In the genomic region with DNA sequence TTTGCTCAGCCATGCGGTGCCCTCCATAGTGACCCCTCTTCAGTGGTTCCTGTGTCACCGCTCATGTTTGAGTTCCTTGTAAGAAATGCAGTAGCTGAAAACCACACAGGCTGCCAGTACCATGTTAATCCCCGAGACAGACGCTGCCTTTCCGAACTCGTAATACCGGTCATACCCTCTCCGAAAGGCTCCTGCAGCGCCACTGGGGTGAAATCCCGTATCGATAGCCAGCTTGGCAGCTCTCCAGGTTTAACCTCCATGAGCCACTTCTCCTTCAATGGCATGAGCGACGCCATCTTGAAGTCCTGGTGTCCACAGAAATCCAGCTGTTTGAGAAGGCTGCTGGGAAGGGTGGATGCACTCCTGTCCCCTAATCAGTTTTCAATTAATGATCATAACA, we compare ENCODE assay signal across 17 mouse cellular contexts. TPM values are rescaled to one million over a fixed set of nuclear protein-coding genes. Genes with fewer than 3 reads are reported as not detected.
DNase-seq lines count a peak whose midpoint lies in the region; ATAC-seq and TF ChIP-seq lines count a peak whose summit lies in the region.
"Had no signal": no experiment of that assay in that cellular context is flagged by ENCODE, and none has a peak within 500 bp of the region (broad histone marks: within the 10 kb centered on the region; RNA-seq: fewer than 3 reads in every experiment).

No protein-coding gene starts in this region.

- DNase-seq in heart, postnatal 14 days, result no peak
- peak; percentile 41 for DNase-seq in lung, embryonic 14.5 days
- no peak for DNase-seq in lung, postnatal 4 days
- DNase-seq in ovary, postnatal 14 days (ENCODE audit: low spot score), result no peak
- DNase-seq: cerebellum, adult 8-10 months; forebrain, postnatal 0 days; kidney, adult 18-20 months; left cerebral cortex, postnatal 4 days; thymus, postnatal 4 days had no signal

- no peaks in the 10 kb centered on the region for H3K27me3 ChIP-seq in heart, embryonic 14.5 days (ENCODE audit: control insufficient read depth, insufficient read depth, low read length)
- no peaks in the 10 kb centered on the region for H3K27me3 ChIP-seq in lung, embryonic 14.5 days (ENCODE audit: insufficient read depth, low read length)
- H3K27me3 ChIP-seq in embryonic facial prominence, embryonic 15.5 days, result no peaks in the 10 kb centered on the region
- H3K27me3 ChIP-seq in myocyte (ENCODE audit: control insufficient read depth, insufficient read depth, insufficient read length), result no peaks in the 10 kb centered on the region
- H3K27me3 ChIP-seq: neural tube, embryonic 13.5 days had no signal

- H3K4me3 ChIP-seq in heart, embryonic 14.5 days (ENCODE audit: control insufficient read depth in 1 of 2, insufficient read depth in 1 of 2, low read depth in 1 of 2, low read length in 2 of 2), result no peak overlapping the region
- H3K4me3 ChIP-seq in lung, embryonic 14.5 days (ENCODE audit: low read depth, low read length), result no peak overlapping the region
- H3K4me3 ChIP-seq in embryonic facial prominence, embryonic 15.5 days (replicated peaks), result no peak overlapping the region
- no peak overlapping the region for H3K4me3 ChIP-seq in myocyte
- H3K4me3 ChIP-seq: neural tube, embryonic 13.5 days had no signal

- H3K9me3 ChIP-seq in heart, embryonic 14.5 days (ENCODE audit: control insufficient read depth, low read length), result no peaks in the 10 kb centered on the region
- H3K9me3 ChIP-seq in lung, embryonic 14.5 days (ENCODE audit: low read depth, low read length), result no peaks in the 10 kb centered on the region
- H3K9me3 ChIP-seq in embryonic facial prominence, embryonic 15.5 days (replicated peaks), result no peaks in the 10 kb centered on the region
- H3K9me3 ChIP-seq: neural tube, embryonic 13.5 days had no signal

- no peaks in the 10 kb centered on the region for H3K36me3 ChIP-seq in heart, embryonic 14.5 days (ENCODE audit: control insufficient read depth, insufficient read depth, low read length)
- H3K36me3 ChIP-seq in lung, embryonic 14.5 days (ENCODE audit: insufficient read depth), result no peaks in the 10 kb centered on the region
- no peaks in the 10 kb centered on the region for H3K36me3 ChIP-seq in embryonic facial prominence, embryonic 15.5 days
- no peaks in the 10 kb centered on the region for H3K36me3 ChIP-seq in myocyte (ENCODE audit: control insufficient read depth, insufficient read depth)
- H3K36me3 ChIP-seq: neural tube, embryonic 13.5 days had no signal

- peak overlapping the region; percentile 39; the same call in 1 of the 2 replicates for H3K9ac ChIP-seq in heart, embryonic 14.5 days (ENCODE audit: low read length)
- no peak overlapping the region for H3K9ac ChIP-seq in lung, embryonic 14.5 days
- H3K9ac ChIP-seq in embryonic facial prominence, embryonic 15.5 days, result no peak overlapping the region
- H3K9ac ChIP-seq: forebrain, postnatal 0 days; liver, embryonic 14.5 days; neural tube, embryonic 13.5 days had no signal

- H3K79me2 ChIP-seq in myocyte (ENCODE audit: control insufficient read depth, insufficient read depth), result no peaks in the 10 kb centered on the region

- peak overlapping the region; percentile 87 for H3K27ac ChIP-seq in heart, embryonic 14.5 days (replicated peaks in 1 of 2; ENCODE audit: control insufficient read depth in 1 of 2, insufficient read depth in 1 of 2, low read depth in 2 of 2, low read length in 2 of 2)
- H3K27ac ChIP-seq in lung, embryonic 14.5 days (ENCODE audit: low read depth), result peak overlapping the region; percentile 12; the same call in 1 of the 2 replicates
- peak overlapping the region; percentile 71 for H3K27ac ChIP-seq in embryonic facial prominence, embryonic 15.5 days (replicated peaks)
- H3K27ac ChIP-seq: liver, embryonic 14.5 days; neural tube, embryonic 13.5 days had no signal

- H3ac ChIP-seq in myocyte (ENCODE audit: control insufficient read depth, insufficient read length), result no peak overlapping the region

- intact Hi-C loops in heart, postnatal 14 days (cut with DNase I), result no loop called here

- H3K4me1 ChIP-seq in heart, embryonic 14.5 days (ENCODE audit: control insufficient read depth in 2 of 2, insufficient read depth in 2 of 2, low read length in 2 of 2), result peaks cover 15 to 18% of the 10 kb centered on the region in 2 experiments
- peaks cover 3% of the 10 kb centered on the region for H3K4me1 ChIP-seq in lung, embryonic 14.5 days (ENCODE audit: insufficient read depth)
- peaks cover 24% of the 10 kb centered on the region for H3K4me1 ChIP-seq in embryonic facial prominence, embryonic 15.5 days
- H3K4me1 ChIP-seq: neural tube, embryonic 13.5 days had no signal

- ATAC-seq in heart, embryonic 14.5 days (ENCODE audit: insufficient number of reproducible peaks, insufficient read depth, low FRiP score, low read depth), result no peak
- ATAC-seq in lung, embryonic 14.5 days (ENCODE audit: insufficient read depth), result no peak
- ATAC-seq in embryonic facial prominence, embryonic 15.5 days (ENCODE audit: insufficient number of reproducible peaks, low FRiP score, low TSS enrichment, low read depth), result no peak
- ATAC-seq in monocyte, adult 5-6 weeks (replicated peaks; ENCODE audit: insufficient number of reproducible peaks, low FRiP score, low TSS enrichment, poor library complexity, severe bottlenecking), result no peak
- ATAC-seq: CD4-positive, CD25-positive, alpha-beta regulatory T cell, adult 4 months; forebrain, postnatal 0 days; midbrain, embryonic 16.5 days had no signal

- no peak for TF ChIP-seq CTCF in lung, embryonic 14.5 days (IDR thresholded peaks at IDR 0.05; ENCODE audit: low read depth)

- H3K4me2 ChIP-seq in heart, embryonic 14.5 days (ENCODE audit: low read length), result 0 out of 2 replicates have a peak overlapping the region, but pooled peaks have one; percentile 11
- no peak overlapping the region for H3K4me2 ChIP-seq in lung, embryonic 14.5 days
- no peak overlapping the region for H3K4me2 ChIP-seq in embryonic facial prominence, embryonic 15.5 days (replicated peaks)
- peak overlapping the region; percentile 57 for H3K4me2 ChIP-seq in myocyte (ENCODE audit: low read depth)
- H3K4me2 ChIP-seq: neural tube, embryonic 13.5 days had no signal

- WGBS in heart, embryonic 14.5 days, result 60% methylated on average over 13 of the region's 13 CpGs
- WGBS in lung, embryonic 14.5 days, result 44% methylated on average over 13 of the region's 13 CpGs
- 55% methylated on average over 13 of the region's 13 CpGs for WGBS in embryonic facial prominence, embryonic 15.5 days

- TF ChIP-seq POLR2A in myocyte (IDR thresholded peaks at IDR 0.05; ENCODE audit: insufficient read length, low read depth), result no peak

TF ChIP-seq in myocyte, 11 proteins besides CTCF, POLR2A, EP300 and RAD21:
- TF ChIP-seq MAX (IDR thresholded peaks at IDR 0.05; ENCODE audit: low read depth), result no peak
- no peak for TF ChIP-seq MYOG (IDR thresholded peaks at IDR 0.05; ENCODE audit: control insufficient read depth in 1 of 3, insufficient read depth in 1 of 3, insufficient read length in 2 of 3, low read depth in 2 of 3)
- TF ChIP-seq POLR2AphosphoS2 (IDR thresholded peaks at IDR 0.05; ENCODE audit: insufficient read length, low read depth), result no peak
- no peak for TF ChIP-seq TCF12 (IDR thresholded peaks at IDR 0.05; ENCODE audit: insufficient read depth, poor library complexity, severe bottlenecking)
- no peak for TF ChIP-seq TCF3 (IDR thresholded peaks at IDR 0.05; ENCODE audit: insufficient read length, low read depth)
- no peak for TF ChIP-seq MYOD1 (IDR thresholded peaks at IDR 0.05; ENCODE audit: control insufficient read depth in 1 of 3, insufficient read length in 2 of 3, low read depth in 2 of 3)
- no peak for TF ChIP-seq CEBPB (IDR thresholded peaks at IDR 0.05; ENCODE audit: insufficient read depth, poor library complexity, severe bottlenecking)
- no peak for TF ChIP-seq REST (IDR thresholded peaks at IDR 0.05; ENCODE audit: insufficient read depth, insufficient read length)
- TF ChIP-seq SRF (IDR thresholded peaks at IDR 0.05; ENCODE audit: control insufficient read depth, insufficient read length, low read depth), result no peak
- TF ChIP-seq E2F4 (IDR thresholded peaks at IDR 0.05; ENCODE audit: insufficient read depth), result no peak
- no peak for TF ChIP-seq USF1 (IDR thresholded peaks at IDR 0.05; ENCODE audit: low read depth)

RNA-seq across cellular contexts. Expression of gene Gadd45b, which starts 24.5 kb away (rescaled TPM):
- 34.5 and 39.8 TPM in 2 replicates for polyA plus RNA-seq in heart, embryonic 14.5 days (2014; fragmentation: Nextera tagmentation; extraction: Ambion mirVana)
- total RNA-seq in heart, postnatal 14 days (2021), result 10 to 100 TPM; 13.6 to 17.2 TPM
- polyA plus RNA-seq in lung, embryonic 14.5 days (2014; fragmentation: Nextera tagmentation; extraction: Ambion mirVana), result 18.3 and 24.6 TPM in 2 replicates
- polyA plus RNA-seq in embryonic facial prominence, embryonic 15.5 days (2015; fragmentation: Nextera tagmentation; extraction: Ambion mirVana), result 43.7 and 46.6 TPM in 2 replicates
- polyA plus RNA-seq in myocyte (2012; fragmentation: generic; extraction: Trizol), result 52.2 TPM
- 18.9 to 25.8 TPM (median 22.5 TPM) in 3 replicates for total RNA-seq in monocyte, adult 5-6 weeks (2017)

RNA-seq across cellular contexts. Expression of gene Lmnb2, which starts 36.4 kb away (rescaled TPM):
- polyA plus RNA-seq in heart, embryonic 14.5 days (2014; fragmentation: Nextera tagmentation; extraction: Ambion mirVana), result 7.3 and 8.1 TPM in 2 replicates
- total RNA-seq in heart, postnatal 14 days (2021), result 1 to 10 TPM; 5.1 to 7.0 TPM
- 22.9 and 24.4 TPM in 2 replicates for polyA plus RNA-seq in lung, embryonic 14.5 days (2014; fragmentation: Nextera tagmentation; extraction: Ambion mirVana)
- polyA plus RNA-seq in embryonic facial prominence, embryonic 15.5 days (2015; fragmentation: Nextera tagmentation; extraction: Ambion mirVana), result 56.7 and 60.1 TPM in 2 replicates
- polyA plus RNA-seq in myocyte (2012; fragmentation: generic; extraction: Trizol), result 65.2 TPM
- total RNA-seq in monocyte, adult 5-6 weeks (2017), result 2.3 to 8.5 TPM (median 3.8 TPM) in 3 replicates

RNA-seq across cellular contexts. Expression of gene Timm13, which starts 53.6 kb away (rescaled TPM):
- polyA plus RNA-seq in heart, embryonic 14.5 days (2014; fragmentation: Nextera tagmentation; extraction: Ambion mirVana), result 310 and 338 TPM in 2 replicates
- total RNA-seq in heart, postnatal 14 days (2021), result 100 to 1,000 TPM; 145 to 161 TPM
- polyA plus RNA-seq in lung, embryonic 14.5 days (2014; fragmentation: Nextera tagmentation; extraction: Ambion mirVana), result 315 and 321 TPM in 2 replicates
- 337 and 339 TPM in 2 replicates for polyA plus RNA-seq in embryonic facial prominence, embryonic 15.5 days (2015; fragmentation: Nextera tagmentation; extraction: Ambion mirVana)
- polyA plus RNA-seq in myocyte (2012; fragmentation: generic; extraction: Trizol), result 225 TPM
- 14.6 to 43.9 TPM (median 30.8 TPM) in 3 replicates for total RNA-seq in monocyte, adult 5-6 weeks (2017)

Comparison
In these comparisons a context has a peak if more than half of its experiments do, and no peak if none do; other contexts are left out.
1. H3K27ac ChIP-seq: peak in every context shown above with its lines; median percentile 87 in heart, embryonic 14.5 days; 71 in embryonic facial prominence, embryonic 15.5 days; 12 in lung, embryonic 14.5 days.
2. H3K4me2 ChIP-seq: peak in heart, embryonic 14.5 days (single experiment) and myocyte (single experiment); none in lung, embryonic 14.5 days (single experiment) and embryonic facial prominence, embryonic 15.5 days (single experiment).